Mouse (Mus musculus) lung, embryonic 14.5 days (tissue): ENCODE measurements around the gene Rabl6. TPM values are rescaled to one million over a fixed set of nuclear protein-coding genes. Genes with fewer than 3 reads are reported as not detected.

Experiments
- ATAC-seq: fragments of 200-750 bp; cut with Nextera tagmentation; 2 replicates; pipeline ENCODE4 v1.8.0; 2017; ENCODE audit warnings: mild to moderate bottlenecking, moderate TSS enrichment, moderate library complexity; ENCODE audit not compliant: insufficient read depth
- DNase-seq: peaks from one replicate; pipeline ENCODE4 v3.0.0-alpha.2; 2015
- H3K27ac ChIP-seq: fragments of 300-500 bp; sonication (generic); 2 replicates; pipeline ENCODE4 v1.5.1; 2014; ENCODE audit warnings: low read depth, mild to moderate bottlenecking, moderate library complexity
- H3K27me3 ChIP-seq: fragments of 300-500 bp; sonication (generic); 2 replicates; pipeline ENCODE4 v1.6.1; 2014; ENCODE audit warnings: low read length, control low read depth; ENCODE audit not compliant: insufficient read depth
- H3K36me3 ChIP-seq: fragments of 300-500 bp; sonication (generic); 2 replicates; pipeline ENCODE4 v1.6.1; 2014; ENCODE audit warnings: control low read depth; ENCODE audit not compliant: insufficient read depth
- H3K4me1 ChIP-seq: fragments of 300-500 bp; sonication (generic); 2 replicates; pipeline ENCODE4 v1.6.1; 2014; ENCODE audit warnings: antibody characterized with exemption, control low read depth; ENCODE audit not compliant: insufficient read depth
- H3K4me2 ChIP-seq: fragments of 300-500 bp; sonication (generic); 2 replicates; pipeline ENCODE4 v1.6.1; 2014; ENCODE audit warnings: mild to moderate bottlenecking
- H3K4me3 ChIP-seq: fragments of 300-500 bp; sonication (generic); 2 replicates; pipeline ENCODE4 v1.5.1; 2014; ENCODE audit warnings: low read depth, low read length
- H3K9ac ChIP-seq: fragments of 300-500 bp; sonication (generic); 2 replicates; pipeline ENCODE4 v1.6.1; 2014
- H3K9me3 ChIP-seq: fragments of 300-500 bp; sonication (generic); 2 replicates; pipeline ENCODE4 v1.6.1; 2016; ENCODE audit warnings: low read depth, low read length, control low read depth
- CTCF ChIP-seq: IDR thresholded peaks from 2 replicates; pipeline ENCODE4 v1.5.1; 2016; ENCODE audit warnings: antibody characterized with exemption, low read depth
- WGBS: fragments of 180-500 bp; shearing (Covaris S2); extraction: QIAGEN DNeasy Blood & Tissue Kit; methylation state at CpG from one replicate; pipeline ENCODE4 v1.1.7; 2014; 5-methylcytosine and 5-hydroxymethylcytosine counted together
- polyA plus RNA-seq: library from polyadenylated mRNA; unstranded; fragments of >200 nt; fragmentation: Nextera tagmentation; extraction: Ambion mirVana; gene quantifications from 2 replicates; pipeline ENCODE4 v1.2.1, GENCODE M21; 2014

Gene Rabl6
- polyA plus RNA-seq, 1 experiment from 2014 or later, result 85.7 TPM

GRCm38 (mm10) chr2:25634046-25634445, 25.7 kb upstream of the Rabl6 start:
- ATAC-seq, result no peak
- no peak overlapping the region for H3K27ac ChIP-seq

GRCm38 (mm10) chr2:25633616-25634015, 25.3 kb upstream of the Rabl6 start:
- no peak overlapping the region for H3K27ac ChIP-seq
- no peaks in the 10 kb centered on the region for H3K4me1 ChIP-seq
- H3K9ac ChIP-seq, result no peak overlapping the region
- no peak overlapping the region for H3K4me2 ChIP-seq
- no peak for DNase-seq
- H3K4me3 ChIP-seq, result no peak overlapping the region
- WGBS, result 78% methylated on average over 3 of the region's 3 CpGs
- no peak for TF ChIP-seq CTCF
- no peaks in the 10 kb centered on the region for H3K9me3 ChIP-seq
- ATAC-seq, result no peak
- no peaks in the 10 kb centered on the region for H3K27me3 ChIP-seq
- H3K36me3 ChIP-seq, result no peaks in the 10 kb centered on the region

More at GRCm38 (mm10) chr2:25634046-25634445, 25.7 kb upstream of the Rabl6 start:
- H3K4me2 ChIP-seq, result no peak overlapping the region
- H3K4me1 ChIP-seq, result no peaks in the 10 kb centered on the region
- TF ChIP-seq CTCF, result no peak
- no peak for DNase-seq
- H3K4me3 ChIP-seq, result no peak overlapping the region
- 53% methylated on average over 1 of the region's 1 CpGs for WGBS
- H3K36me3 ChIP-seq, result no peaks in the 10 kb centered on the region
- no peaks in the 10 kb centered on the region for H3K27me3 ChIP-seq
- no peak overlapping the region for H3K9ac ChIP-seq
- no peaks in the 10 kb centered on the region for H3K9me3 ChIP-seq

DNA sequence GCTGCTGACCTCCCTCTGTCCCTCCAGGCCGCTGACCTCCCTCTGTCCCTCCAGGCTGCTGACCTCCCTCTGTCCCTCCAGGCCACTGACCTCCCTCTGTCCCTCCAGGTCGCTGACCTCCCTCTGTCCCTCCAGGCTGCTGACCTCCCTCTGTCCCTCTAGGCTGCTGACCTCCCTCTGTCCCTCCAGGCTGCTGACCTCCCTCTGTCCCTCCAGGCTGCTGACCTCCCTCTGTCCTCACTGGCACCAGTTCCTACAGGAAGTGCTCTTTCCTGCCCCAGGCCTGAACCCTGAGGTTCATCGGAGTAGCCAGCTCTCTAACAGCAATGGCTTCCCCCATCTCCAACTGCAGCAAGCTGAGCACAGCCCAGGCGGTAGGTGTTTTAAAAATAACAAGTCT, 20.4 kb upstream of the Rabl6 start:
- Histone ChIP-seq H3K27ac (no peak overlapping the region), H3K9ac (no peak overlapping the region), H3K4me3 (no peak overlapping the region), H3K9me3 (no peaks in the 10 kb centered on the region), H3K36me3 (no peaks in the 10 kb centered on the region), H3K4me2 (no peak overlapping the region), H3K27me3 (no peaks in the 10 kb centered on the region), H3K4me1 (no peaks in the 10 kb centered on the region)
- TF ChIP-seq CTCF, result no peak
- DNase-seq, result no peak
- 33% methylated on average over 4 of the region's 4 CpGs for WGBS
- no peak for ATAC-seq

- no peak for DNase-seq
- no peak within 1 kb of the TSS for H3K4me3 ChIP-seq
- no peaks in the 10 kb centered on the region for H3K4me1 ChIP-seq
- TF ChIP-seq CTCF, result no peak
- no peaks in the 10 kb centered on the region for H3K9me3 ChIP-seq
- H3K9ac ChIP-seq, result no peak within 1 kb of the TSS
- no peak within 1 kb of the TSS for H3K27ac ChIP-seq
- no peaks in the 10 kb centered on the region for H3K36me3 ChIP-seq
- ATAC-seq, result no peak
- no peaks in the 10 kb centered on the region for H3K27me3 ChIP-seq
- 65% methylated on average over 6 of the region's 6 CpGs for WGBS
- no peak within 1 kb of the TSS for H3K4me2 ChIP-seq
Observed at GRCm38 (mm10) chr2:25627811-25628210, 19.5 kb upstream of the Rabl6 start, which contains the start of gene Fcna. Gene Fcna (minus strand): TSS chr2:25628030.

- no peak overlapping the region for H3K4me3 ChIP-seq
- ATAC-seq, result no peak
- H3K36me3 ChIP-seq, result no peaks in the 10 kb centered on the region
- H3K4me1 ChIP-seq, result no peaks in the 10 kb centered on the region
- no peak overlapping the region for H3K27ac ChIP-seq
- no peak for DNase-seq
- no peak overlapping the region for H3K9ac ChIP-seq
- TF ChIP-seq CTCF, result no peak
- no peak overlapping the region for H3K4me2 ChIP-seq
- H3K27me3 ChIP-seq, result no peaks in the 10 kb centered on the region
- WGBS, result 17% methylated on average over 5 of the region's 5 CpGs
- H3K9me3 ChIP-seq, result no peaks in the 10 kb centered on the region
Observed at GRCm38 (mm10) chr2:25625986-25626385, 17.7 kb upstream of the Rabl6 start.

DNA sequence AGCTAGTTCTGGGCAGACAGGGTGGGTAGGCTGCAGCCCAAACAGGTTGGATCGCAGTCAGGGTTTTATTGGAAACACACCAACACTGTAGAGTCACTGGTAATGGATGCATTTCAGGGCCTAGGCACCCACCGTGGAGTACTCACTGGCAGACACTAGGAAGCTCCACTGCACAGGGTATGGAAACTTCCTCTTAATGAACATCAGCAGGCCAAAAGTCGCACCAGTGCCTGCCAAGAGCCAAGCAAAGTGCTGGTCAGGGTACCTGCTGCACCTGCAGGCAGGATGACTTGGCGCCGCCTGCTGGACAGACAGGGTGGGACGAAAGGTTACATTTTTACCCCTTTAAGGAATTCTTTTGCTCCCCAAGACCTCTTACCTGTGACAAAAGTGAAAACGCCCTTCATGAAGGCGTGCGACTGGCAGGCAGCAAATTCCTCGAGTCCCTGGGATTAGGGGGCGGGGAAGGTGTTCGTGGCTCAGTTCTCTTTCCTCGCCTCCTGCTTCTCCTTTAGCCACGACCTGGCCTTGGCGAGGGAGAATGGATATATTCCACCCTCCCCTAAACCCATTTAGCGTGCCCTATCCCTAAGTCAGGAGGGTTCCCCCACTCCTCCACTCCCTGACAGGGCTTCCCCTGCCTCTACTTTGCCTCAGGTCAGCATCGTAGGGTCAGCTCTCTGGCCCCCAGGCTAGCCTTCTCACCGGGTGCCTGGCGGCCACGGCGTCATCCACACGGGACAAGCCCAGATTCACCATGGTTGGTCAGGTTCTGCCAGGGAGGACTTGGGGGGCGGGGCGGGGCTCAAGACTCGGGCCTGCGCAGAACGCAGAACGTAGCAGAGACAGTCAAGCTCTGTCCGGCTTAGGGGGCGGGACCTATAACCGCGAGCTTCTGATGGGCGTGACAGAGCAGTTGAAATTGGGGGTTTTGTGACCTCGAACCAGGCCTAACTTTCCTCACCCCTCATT, 13.2 kb upstream of the Rabl6 start, which contains the start of gene Tmem141:
Tmem141 (minus strand) TSS at position 777 of the 972 bp plus-strand sequence.
- no peaks in the 10 kb centered on the region for H3K9me3 ChIP-seq
- H3K27ac ChIP-seq, result 0 out of 2 replicates have a peak within 1 kb of the TSS, but pooled peaks have one; percentile 37
- no peaks in the 10 kb centered on the region for H3K36me3 ChIP-seq
- peak; percentile 80 for TF ChIP-seq CTCF
- ATAC-seq, result peak; percentile 95
- 5% methylated on average over 34 of the region's 34 CpGs for WGBS
- H3K9ac ChIP-seq, result peak within 1 kb of the TSS; percentile 38
- H3K4me2 ChIP-seq, result peak within 1 kb of the TSS; percentile 64
- peak; percentile 91 for DNase-seq
- H3K4me1 ChIP-seq, result no peaks in the 10 kb centered on the region
- peaks cover 19% of the 10 kb centered on the region for H3K27me3 ChIP-seq
- H3K4me3 ChIP-seq, result peak within 1 kb of the TSS; percentile 37

GRCm38 (mm10) chr2:25620852-25621228, 12.5 kb upstream of the Rabl6 start:
- Histone ChIP-seq H3K9me3 (no peaks in the 10 kb centered on the region), H3K36me3 (no peaks in the 10 kb centered on the region), H3K27ac (no peak overlapping the region), H3K4me3 (no peak overlapping the region), H3K27me3 (peaks cover 25% of the 10 kb centered on the region), H3K9ac (no peak overlapping the region), H3K4me1 (no peaks in the 10 kb centered on the region), H3K4me2 (peak overlapping the region; percentile 64)
- DNase-seq (no peak), ATAC-seq (no peak)
- TF ChIP-seq CTCF, result no peak
- WGBS, result 74% methylated on average over 4 of the region's 4 CpGs
